9 mouse cellular contexts compared by ENCODE assay signal in genomic region chr16:14377321-14377720, GRCm38 (mm10). TPM values are rescaled to one million over a fixed set of nuclear protein-coding genes. Genes with fewer than 3 reads are reported as not detected.
DNase-seq lines count a peak whose midpoint lies in the region; ATAC-seq and TF ChIP-seq lines count a peak whose summit lies in the region.
"Had no signal": no experiment of that assay in that cellular context is flagged by ENCODE, and none has a peak within 500 bp of the region (broad histone marks: within the 10 kb centered on the region; RNA-seq: fewer than 3 reads in every experiment).

No protein-coding gene starts in this region.

- no peaks in the 10 kb centered on the region for H3K9me3 ChIP-seq in heart, embryonic 10.5 days
- no peaks in the 10 kb centered on the region for H3K9me3 ChIP-seq in forebrain, embryonic 16.5 days (ENCODE audit: control insufficient read depth, low read length)
- H3K9me3 ChIP-seq: embryonic facial prominence, embryonic 12.5 days had no signal

- H3K4me3 ChIP-seq in heart, embryonic 10.5 days: no peak overlapping the region
- H3K4me3 ChIP-seq in forebrain, embryonic 16.5 days (replicated peaks; ENCODE audit: low read length): no peak overlapping the region
- H3K4me3 ChIP-seq in kidney, adult 2 months (ENCODE audit: insufficient read depth, low read depth, low read length): no peak overlapping the region
- H3K4me3 ChIP-seq: embryonic facial prominence, embryonic 12.5 days had no signal

- H3K4me2 ChIP-seq in forebrain, embryonic 16.5 days (ENCODE audit: low read length): no peak overlapping the region
- H3K4me2 ChIP-seq: embryonic facial prominence, embryonic 12.5 days had no signal

- no peaks in the 10 kb centered on the region for H3K36me3 ChIP-seq in heart, embryonic 10.5 days
- H3K36me3 ChIP-seq in forebrain, embryonic 16.5 days (ENCODE audit: control insufficient read depth, insufficient read depth): no peaks in the 10 kb centered on the region
- no peaks in the 10 kb centered on the region for H3K36me3 ChIP-seq in kidney, adult 2 months (ENCODE audit: control insufficient read depth, insufficient read depth, low read length)
- H3K36me3 ChIP-seq: embryonic facial prominence, embryonic 12.5 days had no signal

- ATAC-seq in forebrain, embryonic 16.5 days: peak; percentile 95

- WGBS in heart, embryonic 10.5 days: 68% methylated on average over 2 of the region's 2 CpGs
- WGBS in forebrain, embryonic 16.5 days: 72% methylated on average over 2 of the region's 2 CpGs
- WGBS in kidney, adult 2 months: 55% methylated on average over 2 of the region's 2 CpGs

- intact Hi-C loops in left cerebral cortex, postnatal 4 days (cut with DNase I): no loop called here

- H3K9ac ChIP-seq in forebrain, embryonic 16.5 days (replicated peaks; ENCODE audit: low read depth, low read length): no peak overlapping the region
- H3K9ac ChIP-seq: embryonic facial prominence, embryonic 12.5 days had no signal

- TF ChIP-seq POLR2A in kidney, adult 2 months (IDR thresholded peaks at IDR 0.05; ENCODE audit: low read depth, low read length): no peak

- no peak for TF ChIP-seq CTCF in kidney, adult 2 months (conservative IDR thresholded peaks at IDR 0.05; ENCODE audit: insufficient read depth, insufficient read length, low read depth, low read length)

- H3K27me3 ChIP-seq in heart, embryonic 10.5 days (ENCODE audit: insufficient read depth, poor library complexity, severe bottlenecking): no peaks in the 10 kb centered on the region
- no peaks in the 10 kb centered on the region for H3K27me3 ChIP-seq in forebrain, embryonic 16.5 days (replicated peaks; ENCODE audit: control insufficient read depth, insufficient read depth, low read length)
- H3K27me3 ChIP-seq in kidney, adult 2 months (replicated peaks; ENCODE audit: control insufficient read depth, insufficient read depth, low read length): no peaks in the 10 kb centered on the region
- H3K27me3 ChIP-seq: embryonic facial prominence, embryonic 12.5 days had no signal

- H3K4me1 ChIP-seq in heart, embryonic 10.5 days: peaks cover 4% of the 10 kb centered on the region; the same call in 1 of the 2 replicates
- H3K4me1 ChIP-seq in forebrain, embryonic 16.5 days (replicated peaks; ENCODE audit: control insufficient read depth, insufficient read depth, low read length): peaks cover 16% of the 10 kb centered on the region
- H3K4me1 ChIP-seq in kidney, adult 2 months (ENCODE audit: control insufficient read depth, insufficient read depth, low read length): peaks cover 14% of the 10 kb centered on the region

- peak; percentile 99 for DNase-seq in heart, adult 11 months
- DNase-seq in heart, embryonic 10.5 days (ENCODE audit: low spot score): no peak
- DNase-seq in NIH3T3 (ENCODE audit: low read depth): peak; percentile 35
- peak; percentile 59 for DNase-seq in kidney, adult 2 months
- peak; percentile 68 for DNase-seq in left cerebral cortex, postnatal 4 days
- DNase-seq in embryo, embryonic 11 days: no peak
- DNase-seq in spleen, postnatal 10 days (ENCODE audit: low spot score in 2 of 2): no peak

- no peak overlapping the region for H3K27ac ChIP-seq in heart, embryonic 10.5 days
- peak overlapping the region; percentile 44; the same call in 1 of the 2 replicates for H3K27ac ChIP-seq in forebrain, embryonic 16.5 days (ENCODE audit: low read length)
- peak overlapping the region; percentile 37; the same call in 1 of the 2 replicates for H3K27ac ChIP-seq in kidney, adult 2 months (ENCODE audit: insufficient read depth, low read depth, low read length)
- H3K27ac ChIP-seq: embryonic facial prominence, embryonic 12.5 days had no signal

RNA-seq across cellular contexts. Expression of gene Abcc1, which starts 16.0 kb away (rescaled TPM):
- 2.8 and 4.9 TPM in 2 replicates for polyA plus RNA-seq in heart, embryonic 10.5 days (2016; fragmentation: Nextera tagmentation; extraction: Ambion mirVana)
- polyA plus RNA-seq in forebrain, embryonic 16.5 days (2015; fragmentation: Nextera tagmentation; extraction: Ambion mirVana): 11.3 and 11.6 TPM in 2 replicates
- polyA plus RNA-seq in kidney, adult 2 months (2012; rRNA removed): 26.5 and 29.8 TPM in 2 replicates
- 10 to 100 TPM; 18.1 to 19.2 TPM for total RNA-seq in left cerebral cortex, postnatal 4 days (2021)

Comparison
In these comparisons a context has a peak if more than half of its experiments do, and no peak if none do; other contexts are left out.
1. DNase-seq: peak in heart, adult 11 months (single experiment), NIH3T3 (single experiment), kidney, adult 2 months (single experiment) and left cerebral cortex, postnatal 4 days (single experiment); none in heart, embryonic 10.5 days (single experiment), embryo, embryonic 11 days (single experiment) and spleen, postnatal 10 days (0 of 2).